Mouse (Mus musculus) MEL (cell line): ENCODE data around the gene Rabgap1l. TPM values are rescaled to one million over a fixed set of nuclear protein-coding genes. Genes with fewer than 3 reads are reported as not detected.

Source experiments
- DNase-seq: peaks from one replicate; pipeline ENCODE4 v3.0.0; 2011; ENCODE audit warnings: low read depth, low spot score
- H3K27ac ChIP-seq: 2 replicates; pipeline ENCODE4 v1.5.1; 2012; ENCODE audit warnings: low read depth, mild to moderate bottlenecking, control low read depth, low read length, moderate library complexity; ENCODE audit not compliant: control insufficient read depth
- H3K27me3 ChIP-seq, 2 experiments: fragments of 150-350 bp in 1 of 2; sonication (generic) in 1 of 2; 2 replicates each; pipeline ENCODE4 v1.6.1; 2012; ENCODE audit warnings: low read length in 2 of 2, mild to moderate bottlenecking in 2 of 2, improper control_type of control experiment in 1 of 2, moderate library complexity in 1 of 2; ENCODE audit not compliant: insufficient read depth in 2 of 2, control insufficient read depth in 1 of 2
- H3K36me3 ChIP-seq, 2 experiments: 2 replicates each; pipeline ENCODE4 v1.6.1; 2012 to 2014; ENCODE audit warnings: low read length in 2 of 2, improper control_type of control experiment in 1 of 2, inconsistent platforms in 1 of 2, mild to moderate bottlenecking in 1 of 2; ENCODE audit not compliant: insufficient read depth in 2 of 2, control insufficient read depth in 1 of 2
- H3K4me1 ChIP-seq, 2 experiments: fragments of 150-350 bp in 1 of 2; sonication (generic) in 1 of 2; 2 replicates each; pipeline ENCODE4 v1.6.1; 2012; ENCODE audit warnings: low read length in 2 of 2, improper control_type of control experiment in 1 of 2, mild to moderate bottlenecking in 1 of 2; ENCODE audit not compliant: insufficient read depth in 2 of 2, control insufficient read depth in 1 of 2
- H3K4me3 ChIP-seq, 2 experiments: fragments of 150-350 bp in 1 of 2; sonication (generic) in 1 of 2; 2 replicates each; pipeline ENCODE4 v1.5.1; 2012; ENCODE audit warnings: low read depth in 2 of 2, low read length in 2 of 2, mild to moderate bottlenecking in 2 of 2, moderate library complexity in 2 of 2, control low read depth in 1 of 2, improper control_type of control experiment in 1 of 2; ENCODE audit not compliant: control insufficient read depth in 1 of 2, insufficient read depth in 1 of 2
- H3K79me2 ChIP-seq: 2 replicates; pipeline ENCODE4 v1.6.1; 2012; ENCODE audit warnings: mild to moderate bottlenecking, low read length, moderate library complexity; ENCODE audit not compliant: control insufficient read depth, poor library complexity, insufficient read depth
- H3K9ac ChIP-seq: 2 replicates; pipeline ENCODE4 v1.6.1; 2012; ENCODE audit warnings: low read depth, mild to moderate bottlenecking, control low read depth, low read length, moderate library complexity; ENCODE audit not compliant: control insufficient read depth, poor library complexity, severe bottlenecking
- H3K9me3 ChIP-seq: fragments of 150-350 bp; sonication (generic); replicated peaks from 2 replicates; pipeline ENCODE4 v1.6.1; 2012; ENCODE audit warnings: mild to moderate bottlenecking, low read length, improper control_type of control experiment, moderate library complexity; ENCODE audit not compliant: insufficient read depth
- CHD1 ChIP-seq: IDR thresholded peaks from 2 replicates; pipeline ENCODE4 v1.6.1; 2012; ENCODE audit warnings: low read depth, mild to moderate bottlenecking, inconsistent platforms, low read length, improper control_type of control experiment
- E2F4 ChIP-seq: IDR thresholded peaks from 2 replicates; pipeline ENCODE4 v1.6.1; 2011; ENCODE audit warnings: low read depth, low read length, improper control_type of control experiment, borderline replicate concordance
- ELF1 ChIP-seq: IDR thresholded peaks from 2 replicates; pipeline ENCODE4 v1.6.1; 2014; ENCODE audit warnings: low read depth, mild to moderate bottlenecking, inconsistent platforms, low read length, improper control_type of control experiment, moderate library complexity
- GABPA ChIP-seq: IDR thresholded peaks from 2 replicates; pipeline ENCODE4 v1.6.1; 2012; ENCODE audit warnings: low read depth, mild to moderate bottlenecking, inconsistent platforms, low read length, improper control_type of control experiment, moderate library complexity
- JUND ChIP-seq: IDR thresholded peaks from 2 replicates; pipeline ENCODE4 v1.6.1; 2011; ENCODE audit warnings: low read depth, mild to moderate bottlenecking, improper control_type of control experiment, low read length
- MAFK ChIP-seq: IDR thresholded peaks from 2 replicates; pipeline ENCODE4 v1.6.1; 2011; ENCODE audit warnings: low read depth, mild to moderate bottlenecking, low read length, improper control_type of control experiment, borderline replicate concordance
- MEF2A ChIP-seq: IDR thresholded peaks from 2 replicates; pipeline ENCODE4 v1.6.1; 2014; ENCODE audit warnings: low read depth, mild to moderate bottlenecking, inconsistent platforms, low read length, improper control_type of control experiment; ENCODE audit not compliant: poor library complexity, insufficient replicate concordance, severe bottlenecking; ENCODE audit errors: extremely low read depth
- MYB ChIP-seq: IDR thresholded peaks from 2 replicates; pipeline ENCODE4 v1.6.1; 2011; ENCODE audit warnings: mild to moderate bottlenecking, low read depth, low read length, improper control_type of control experiment
- POLR2A ChIP-seq, 2 experiments: IDR thresholded peaks; 2 replicates each; pipeline ENCODE4 v1.6.1; 2011 to 2012; ENCODE audit warnings: low read length in 2 of 2, mild to moderate bottlenecking in 2 of 2, control low read depth in 1 of 2, improper control_type of control experiment in 1 of 2, low read depth in 1 of 2, moderate library complexity in 1 of 2; ENCODE audit not compliant: control insufficient read depth in 1 of 2, insufficient read depth in 1 of 2, poor library complexity in 1 of 2
- POLR2AphosphoS2 ChIP-seq: IDR thresholded peaks from 2 replicates; pipeline ENCODE4 v1.6.1; 2011; ENCODE audit warnings: low read length, improper control_type of control experiment
- RAD21 ChIP-seq: IDR thresholded peaks from 2 replicates; pipeline ENCODE4 v1.6.1; 2011; ENCODE audit warnings: mild to moderate bottlenecking, low read depth, low read length, improper control_type of control experiment
- SMC3 ChIP-seq: IDR thresholded peaks from 2 replicates; pipeline ENCODE4 v1.6.1; 2011; ENCODE audit warnings: low read depth, low read length, improper control_type of control experiment
- TBP ChIP-seq: IDR thresholded peaks from 2 replicates; pipeline ENCODE4 v1.8.0; 2011; ENCODE audit warnings: low read depth, low read length, improper control_type of control experiment
- TCF12 ChIP-seq: IDR thresholded peaks from 2 replicates; pipeline ENCODE4 v1.6.1; 2014; ENCODE audit warnings: low read depth, mild to moderate bottlenecking, inconsistent platforms, low read length, improper control_type of control experiment, moderate library complexity
- USF1 ChIP-seq: IDR thresholded peaks from 2 replicates; pipeline ENCODE4 v1.6.1; 2014; ENCODE audit warnings: low read depth, mild to moderate bottlenecking, inconsistent platforms, low read length, improper control_type of control experiment, moderate library complexity
- ZC3H11A ChIP-seq: IDR thresholded peaks from 2 replicates; pipeline ENCODE4 v1.6.1; 2012; ENCODE audit warnings: low read depth, mild to moderate bottlenecking, inconsistent platforms, low read length, improper control_type of control experiment
- ZKSCAN1 ChIP-seq: IDR thresholded peaks from 2 replicates; pipeline ENCODE4 v1.6.1; 2012; ENCODE audit warnings: low read depth, mild to moderate bottlenecking, inconsistent platforms, low read length, improper control_type of control experiment, moderate library complexity
- ZMIZ1 ChIP-seq: IDR thresholded peaks from 2 replicates; pipeline ENCODE4 v1.6.1; 2012; ENCODE audit warnings: low read depth, mild to moderate bottlenecking, inconsistent platforms, low read length, improper control_type of control experiment, moderate library complexity
- polyA plus RNA-seq, 2 experiments: library from polyadenylated mRNA; stranded (reverse) in 1 of 2; unstranded in 1 of 2; fragments of >175 nt in 1 of 2; fragments of >200 nt in 1 of 2; gene quantifications; 2 replicates each; pipeline versions ENCODE4 v1.2.1 to v1.2.4; 2012; ENCODE audit warnings: low replicate concordance in 2 of 2, low read depth in 1 of 2; ENCODE audit not compliant: insufficient read length in 2 of 2, insufficient read depth in 1 of 2, missing spikeins in 1 of 2
- total RNA-seq: library from RNA; depleted of rRNA; stranded (reverse); fragments of 300-350 nt; gene quantifications from 2 replicates; pipeline ENCODE4 v1.2.3, GENCODE M21; 2012

Rabgap1l gene
- total and polyA plus RNA-seq, 3 experiments: 24.1 to 26.2 TPM; not detected in 1

GRCm38 (mm10) chr1:160311861-160312260, 481.1 kb downstream of the Rabgap1l start:
- no peak overlapping the region for H3K27ac ChIP-seq
- H3K9ac ChIP-seq: no peak overlapping the region
- peaks cover 15 to 17% of the 10 kb centered on the region in 2 experiments for H3K4me1 ChIP-seq
- peaks cover 0 to 25% of the 10 kb centered on the region in 2 experiments; a peak in 2 of 4 replicates for H3K36me3 ChIP-seq
- H3K9me3 ChIP-seq: no peaks in the 10 kb centered on the region
- H3K79me2 ChIP-seq: no peaks in the 10 kb centered on the region
- DNase-seq: no peak
- no peaks in the 10 kb centered on the region for H3K27me3 ChIP-seq
- TF ChIP-seq SMC3 (no peak), ELF1 (no peak), MAFK (no peak), GABPA (no peak), MEF2A (no peak), POLR2A (IDR thresholded peaks at IDR 0.05; ENCODE audit: control insufficient read depth in 1 of 2, insufficient read depth in 1 of 2, low read depth in 1 of 2, low read length in 2 of 2, poor library complexity in 1 of 2) (no peak), POLR2AphosphoS2 (no peak), RAD21 (no peak), ZC3H11A (no peak), ZKSCAN1 (no peak), USF1 (no peak), ZMIZ1 (no peak), MYB (no peak), CHD1 (no peak)
- H3K4me3 ChIP-seq: no peak overlapping the region

- Histone ChIP-seq H3K27me3 (no peaks in the 10 kb centered on the region), H3K9ac (no peak overlapping the region), H3K4me1 (peaks cover 20 to 23% of the 10 kb centered on the region in 2 experiments), H3K9me3 (no peaks in the 10 kb centered on the region), H3K79me2 (peaks cover 2% of the 10 kb centered on the region; the same call in 1 of the 2 replicates), H3K4me3 (no peak overlapping the region), H3K27ac (no peak overlapping the region), H3K36me3 (peaks cover 0 to 32% of the 10 kb centered on the region in 2 experiments; a peak in 2 of 4 replicates)
- no peak for DNase-seq
- TF ChIP-seq TCF12 (no peak), MEF2A (no peak), TBP (no peak), E2F4 (no peak), ZMIZ1 (no peak), JUND (no peak), ZC3H11A (no peak), ELF1 (no peak)
These were observed 483.1 kb downstream of the Rabgap1l start for GRCm38 (mm10) chr1:160309951-160310350.
